Mouse (Mus musculus) gastrocnemius, postnatal 25 days (tissue): ENCODE data around the gene Bivm. TPM values are rescaled to one million over a fixed set of nuclear protein-coding genes. Genes with fewer than 3 reads are reported as not detected.

ENCODE experiments used
- DNase-seq: peaks from one replicate; pipeline ENCODE4 v3.0.0; 2022
- total RNA-seq, 2 experiments: library from RNA; stranded (reverse); gene quantifications; 1 replicate in 1 of 2; 2 replicates in 1 of 2; pipeline ENCODE4 v1.2.3; 2021

The Bivm gene
- total RNA-seq, 2 experiments from 2014 or later = 6.9 to 8.8 TPM

GRCm38 (mm10) chr1:44173903-44174302 lies 55.1 kb downstream of the Bivm start:
- DNase-seq = no peak

DNA sequence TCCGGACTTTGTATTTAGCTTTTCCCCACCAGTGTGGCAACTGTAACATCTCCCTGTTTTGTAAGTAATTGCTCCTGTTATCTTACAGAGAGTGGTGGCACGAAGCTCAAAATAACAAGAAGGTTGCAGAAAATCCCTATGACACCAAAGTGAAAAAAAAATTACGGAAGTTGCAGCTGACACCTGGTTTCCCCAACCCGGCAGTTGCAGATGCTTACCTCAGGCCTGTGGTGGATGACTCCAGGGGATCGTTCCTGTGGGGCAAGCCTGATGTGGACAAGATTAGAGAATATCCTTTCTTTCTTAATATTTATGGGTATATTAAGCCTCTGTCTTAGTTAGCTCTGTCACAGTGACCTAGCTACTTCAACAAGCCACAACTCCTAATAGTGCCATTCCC lies 59.3 kb downstream of the Bivm start:
- DNase-seq = no peak

- no peak for DNase-seq
Measured at GRCm38 (mm10) chr1:44186396-44186795, 67.6 kb downstream of the Bivm start.

Other genes starting within 250 kb of the Bivm start
- gene Tpp2, start 185.3 kb upstream of the Bivm start, total RNA-seq = 10 to 100 TPM; 32.6 to 33.1 TPM
- 100 to 1,000 TPM in 1 of 2 experiments, 10 to 100 TPM in 1; 37.6 to 145 TPM for gene Mettl21c, start 98.9 kb upstream of the Bivm start, total RNA-seq
- gene Gm8251, start 57.0 kb upstream of the Bivm start, total RNA-seq = not detected
- gene Tex30, start 16.5 kb upstream of the Bivm start, total RNA-seq = 1 to 10 TPM; 5.0 to 5.4 TPM
- 1 to 10 TPM; 6.7 to 7.7 TPM for gene Kdelc1, start 149 bp upstream of the Bivm start, total RNA-seq
- 10 to 100 TPM; 11.2 to 15.3 TPM for gene Ercc5, start 28.8 kb downstream of the Bivm start, total RNA-seq
- gene Mettl21e, start 100.0 kb downstream of the Bivm start, total RNA-seq = 10 to 100 TPM; 12.4 to 12.6 TPM